Mouse (Mus musculus): ENCODE results near the gene Tdrkh. TPM values are rescaled to one million over a fixed set of nuclear protein-coding genes. Genes with fewer than 3 reads are reported as not detected.

The Tdrkh gene
- total RNA-seq, 4 experiments from 2014 or later: 5.3 to 6.6 (median 6.1) TPM

Other genes with a start within 250 kb of the Tdrkh start
- gene Gm10696, start 235.1 kb upstream of the Tdrkh start, total RNA-seq (2022): not detected
- not detected for gene Gm5286, start 216.6 kb upstream of the Tdrkh start, total RNA-seq (2022)
- not detected for gene Gm4778, start 149.2 kb upstream of the Tdrkh start, total RNA-seq (2022)
- 1 to 10 TPM; 5.5 to 7.3 (median 6.0) TPM for gene Them4, start 103.2 kb upstream of the Tdrkh start, total RNA-seq (2022)
- gene Them5, start 71.2 kb upstream of the Tdrkh start, total RNA-seq (2022): not detected
- gene C2cd4d, start 50.8 kb upstream of the Tdrkh start, total RNA-seq (2022): not detected
- gene Rorc, start 40.5 kb upstream of the Tdrkh start, total RNA-seq (2022): 100 to 1,000 TPM in 3 of 4 experiments, 10 to 100 TPM in 1; 97.2 to 109 (median 105) TPM
- gene Lingo4, start 14.8 kb upstream of the Tdrkh start, total RNA-seq (2022): under 1 TPM; 0.29 to 0.40 (median 0.33) TPM
- gene Mrpl9, start 30.0 kb downstream of the Tdrkh start, total RNA-seq (2022): 10 to 100 TPM; 29.1 to 33.8 (median 32.0) TPM
- gene Oaz3, start 30.6 kb downstream of the Tdrkh start, total RNA-seq (2022): not detected
- not detected for gene Celf3, start 65.0 kb downstream of the Tdrkh start, total RNA-seq (2022)
- gene Riiad1, start 67.1 kb downstream of the Tdrkh start, total RNA-seq (2022): 10 to 100 TPM; 10.6 to 11.8 (median 11.3) TPM
- gene Snx27, start 169.4 kb downstream of the Tdrkh start, total RNA-seq (2022): 10 to 100 TPM; 33.6 to 45.8 (median 36.6) TPM
- gene Gm10972, start 229.8 kb downstream of the Tdrkh start, total RNA-seq (2022): not detected
- 1 to 10 TPM in 2 of 4 experiments, under 1 TPM in 2; 0.46 to 1.7 (median 1.0) TPM for gene Tuft1, start 245.6 kb downstream of the Tdrkh start, total RNA-seq (2022)

Measured in gastrocnemius, adult 8-10 months (tissue).